Mouse (Mus musculus) liver, adult 2 months (tissue): ENCODE measurements at regions not wholly inside any gene's neighbourhood (a gene's known extent, or its start where the extent isn't known, plus 50 kb on each side); places are given as distances from the start of the nearest gene placed in this dataset.

ENCODE experiments used
- DNase-seq: peaks from one replicate; pipeline ENCODE4 v3.0.0-alpha.2; 2011; ENCODE audit warnings: low read depth, low spot score; ENCODE audit errors: extremely low read depth
- H3K27ac ChIP-seq: fragments of 200-500 bp; replicated peaks from 2 replicates; pipeline ENCODE4 v1.5.1; 2012; ENCODE audit warnings: low read depth, mild to moderate bottlenecking, control low read depth, inconsistent platforms, low read length; ENCODE audit not compliant: insufficient read depth
- H3K27me3 ChIP-seq: fragments of 200-500 bp; 2 replicates; pipeline ENCODE4 v1.6.1; 2012; ENCODE audit warnings: mild to moderate bottlenecking, moderate library complexity, low read length, inconsistent platforms; ENCODE audit not compliant: control insufficient read depth, insufficient read depth
- H3K36me3 ChIP-seq: fragments of 200-500 bp; 2 replicates; pipeline ENCODE4 v1.6.1; 2012; ENCODE audit warnings: low read length, inconsistent platforms; ENCODE audit not compliant: control insufficient read depth, insufficient read depth
- H3K4me1 ChIP-seq: fragments of 200-500 bp; 2 replicates; pipeline ENCODE4 v1.6.1; 2011; ENCODE audit warnings: low read length; ENCODE audit not compliant: control insufficient read depth, insufficient read depth
- H3K4me3 ChIP-seq: fragments of 200-500 bp; 2 replicates; pipeline ENCODE4 v1.5.1; 2011; ENCODE audit warnings: low read depth, mild to moderate bottlenecking, control low read depth, low read length, moderate library complexity; ENCODE audit not compliant: insufficient read depth
- H3K79me2 ChIP-seq: fragments of 200-500 bp; 2 replicates; pipeline ENCODE4 v1.6.1; 2012; ENCODE audit warnings: inconsistent platforms, mild to moderate bottlenecking, low read length, moderate library complexity; ENCODE audit not compliant: control insufficient read depth, insufficient read depth
- H3K9ac ChIP-seq: fragments of 200-500 bp; 2 replicates; pipeline ENCODE4 v1.6.1; 2012; ENCODE audit warnings: low read depth, mild to moderate bottlenecking, control low read depth, inconsistent platforms, low read length
- CTCF ChIP-seq: fragments of 200-500 bp; IDR thresholded peaks from 2 replicates; pipeline ENCODE4 v1.5.1; 2011; ENCODE audit warnings: low read depth, low read length, control low read depth
- POLR2A ChIP-seq: fragments of 200-500 bp; IDR thresholded peaks from 2 replicates; pipeline ENCODE4 v1.6.1; 2011; ENCODE audit warnings: low read length, control low read depth; ENCODE audit not compliant: insufficient read depth; ENCODE audit errors: extremely low read depth
- WGBS: fragments of 180-500 bp; shearing (Covaris S2); methylation state at CpG from one replicate; pipeline ENCODE4 v1.1.7; 2018; 5-methylcytosine and 5-hydroxymethylcytosine counted together

DNA sequence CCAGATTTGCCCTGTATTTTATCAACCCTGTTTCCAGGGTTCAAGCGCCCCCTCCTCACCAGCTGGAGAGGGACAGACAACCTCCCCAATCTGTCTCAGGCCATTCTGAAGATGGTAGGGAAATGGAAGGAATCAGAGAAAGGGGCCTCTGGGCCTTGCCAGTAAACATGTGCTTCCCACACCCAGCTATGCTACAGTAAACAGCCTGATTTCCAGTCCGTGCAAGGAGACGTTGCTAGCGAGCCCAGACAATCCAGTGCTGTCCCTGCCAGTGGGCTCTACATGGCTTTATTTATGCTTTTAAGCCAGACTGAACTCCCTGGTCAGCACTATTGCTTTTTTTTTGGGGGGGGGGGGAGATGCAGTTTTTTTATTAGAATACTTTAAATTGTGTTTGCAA is 50.9 kb upstream of the Olig2 start:
- Histone ChIP-seq H3K79me2 (no peaks in the 10 kb centered on the region), H3K27me3 (peaks cover 3% of the 10 kb centered on the region; the same call in 1 of the 2 replicates), H3K27ac (no peak overlapping the region), H3K9ac (no peak overlapping the region), H3K36me3 (no peaks in the 10 kb centered on the region), H3K4me1 (no peaks in the 10 kb centered on the region), H3K4me3 (no peak overlapping the region)
- TF ChIP-seq CTCF, result no peak
- no peak for TF ChIP-seq POLR2A
- WGBS, result 64% methylated on average over 4 of the region's 4 CpGs
- DNase-seq, result no peak
